Mouse (Mus musculus): ENCODE measurements around the gene Psmc3ip. TPM values are rescaled to one million over a fixed set of nuclear protein-coding genes. Genes with fewer than 3 reads are reported as not detected.

Psmc3ip gene
- polyA plus RNA-seq (2015; fragmentation: Nextera tagmentation; extraction: Ambion mirVana), result 24.3 and 24.8 TPM in 2 replicates

DNA sequence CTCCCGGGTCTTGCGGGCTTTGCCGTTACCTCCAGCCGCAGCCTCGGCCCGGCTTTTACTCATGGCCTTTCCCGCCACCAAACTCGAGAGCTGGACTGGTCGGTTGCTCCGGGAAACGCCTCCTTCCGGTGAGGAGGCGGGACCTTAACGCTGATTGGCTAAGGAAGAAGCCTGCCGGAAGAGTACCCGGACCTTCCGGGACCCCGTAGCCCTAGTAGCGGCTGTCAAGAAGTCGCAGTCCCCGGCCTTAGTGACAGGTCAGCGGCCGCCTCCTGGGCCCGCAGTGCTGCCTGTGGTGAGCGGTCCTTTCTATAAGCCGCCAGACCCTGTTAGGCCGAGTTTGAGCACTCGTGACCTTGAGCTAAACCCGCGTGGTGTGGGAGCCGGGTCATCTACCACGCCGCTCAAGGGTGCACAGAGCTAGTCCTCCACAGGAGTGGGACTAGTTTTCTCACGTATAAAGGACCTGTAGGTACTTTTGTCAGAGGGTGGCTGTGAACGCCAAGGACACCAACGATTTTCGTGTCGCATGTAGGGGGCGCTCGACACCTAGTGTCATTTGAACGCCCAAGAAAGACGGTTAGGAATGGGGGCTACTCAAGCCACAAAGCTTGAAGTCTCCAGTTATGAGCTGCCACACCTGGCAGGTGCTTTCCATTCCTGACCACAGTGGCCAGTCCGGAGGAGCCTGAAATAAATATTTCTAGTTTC, at the start of gene Psmc3ip:
TSS of gene Psmc3ip (minus strand) at position 123 of the 711 bp plus-strand sequence.

DNA sequence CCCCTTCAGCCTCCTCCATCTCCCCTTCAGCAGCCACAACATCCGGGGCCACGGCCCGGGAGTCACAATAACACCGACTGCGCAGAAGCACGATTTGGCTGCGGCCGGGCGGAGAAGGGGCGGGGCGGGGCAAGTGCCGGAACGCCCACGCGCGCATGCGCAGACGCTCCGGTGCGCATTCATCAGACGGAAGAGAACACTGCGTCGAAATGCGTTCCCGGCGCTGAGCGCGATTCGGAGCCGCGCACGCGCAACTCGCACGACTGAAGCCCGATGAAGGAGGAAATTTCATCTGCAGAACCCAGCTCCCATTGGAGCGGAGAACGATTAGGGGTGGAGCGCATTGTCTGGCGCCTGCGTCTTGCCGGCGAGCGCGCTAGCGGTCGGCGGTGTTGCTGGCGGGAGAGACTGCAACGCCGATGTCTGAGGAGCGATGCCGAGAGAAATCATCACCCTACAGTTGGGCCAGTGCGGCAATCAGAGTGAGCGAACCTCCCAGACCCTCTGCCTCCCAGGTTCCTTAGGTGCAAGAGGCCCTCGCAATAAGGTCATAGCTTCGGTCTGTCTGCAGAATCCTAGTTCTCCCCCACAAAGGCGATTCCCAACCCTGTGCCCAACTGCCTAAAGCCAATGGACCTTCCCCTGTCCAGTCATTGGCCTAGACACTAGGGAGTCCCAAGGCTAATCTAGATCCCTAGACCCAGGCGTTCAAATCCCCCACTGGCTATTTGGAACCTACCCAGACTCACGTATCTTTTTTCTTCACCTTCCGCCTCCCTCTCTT, 24.7 kb upstream of the Psmc3ip start, which contains the start of the genes Retreg3 and Tubg1:
TSS of gene Retreg3 (minus strand) at position 133 of the 784 bp plus-strand sequence.
TSS of gene Tubg1 (plus strand) at position 178 of the 784 bp plus-strand sequence.

DNA sequence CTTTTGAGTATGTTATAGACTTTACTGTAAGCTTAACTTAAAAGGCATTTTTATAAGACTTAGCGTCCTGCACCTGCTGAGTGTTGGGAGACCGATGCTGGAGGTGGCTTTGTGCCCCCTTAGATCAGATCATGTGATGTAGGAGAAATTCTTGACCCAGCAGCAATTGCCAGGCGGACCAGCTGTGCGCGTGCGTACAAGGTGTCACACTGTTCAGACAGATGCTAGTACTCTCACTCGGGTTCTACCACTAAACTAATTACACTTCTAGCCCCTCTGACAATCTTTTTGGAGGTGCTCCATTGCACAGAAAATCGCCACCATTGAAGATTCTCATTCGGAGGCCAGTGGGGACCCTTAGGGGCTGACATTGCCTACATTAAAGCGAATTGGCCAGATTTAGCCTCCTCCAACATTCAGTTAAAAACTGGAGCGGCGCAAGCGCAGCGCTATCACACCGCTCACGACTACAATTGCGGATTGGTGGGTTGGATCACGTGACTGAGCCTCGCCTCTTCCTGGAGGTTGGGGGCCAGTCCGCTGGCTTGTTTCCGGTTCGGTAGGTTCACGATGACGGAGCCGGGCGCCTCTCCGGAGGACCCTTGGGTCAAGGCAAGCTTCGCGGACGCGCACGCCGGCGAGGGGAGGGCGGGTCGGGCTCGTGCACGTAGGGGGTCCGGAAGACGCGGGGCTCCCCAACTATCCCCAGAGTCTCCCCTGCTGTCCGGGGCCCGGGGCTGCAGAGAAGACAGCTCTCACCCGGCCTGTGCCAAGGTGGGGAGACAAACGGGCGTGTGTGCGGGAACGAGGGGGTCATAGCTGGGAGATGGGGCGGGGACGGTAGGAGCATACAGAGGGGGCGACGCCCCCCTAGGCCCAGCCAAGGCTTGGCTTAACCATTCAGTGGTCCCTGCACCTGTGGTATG, 8.2 kb downstream of the Psmc3ip start, which contains the start of gene Mlx:
TSS of gene Mlx (plus strand) at position 522 of the 926 bp plus-strand sequence.

DNA sequence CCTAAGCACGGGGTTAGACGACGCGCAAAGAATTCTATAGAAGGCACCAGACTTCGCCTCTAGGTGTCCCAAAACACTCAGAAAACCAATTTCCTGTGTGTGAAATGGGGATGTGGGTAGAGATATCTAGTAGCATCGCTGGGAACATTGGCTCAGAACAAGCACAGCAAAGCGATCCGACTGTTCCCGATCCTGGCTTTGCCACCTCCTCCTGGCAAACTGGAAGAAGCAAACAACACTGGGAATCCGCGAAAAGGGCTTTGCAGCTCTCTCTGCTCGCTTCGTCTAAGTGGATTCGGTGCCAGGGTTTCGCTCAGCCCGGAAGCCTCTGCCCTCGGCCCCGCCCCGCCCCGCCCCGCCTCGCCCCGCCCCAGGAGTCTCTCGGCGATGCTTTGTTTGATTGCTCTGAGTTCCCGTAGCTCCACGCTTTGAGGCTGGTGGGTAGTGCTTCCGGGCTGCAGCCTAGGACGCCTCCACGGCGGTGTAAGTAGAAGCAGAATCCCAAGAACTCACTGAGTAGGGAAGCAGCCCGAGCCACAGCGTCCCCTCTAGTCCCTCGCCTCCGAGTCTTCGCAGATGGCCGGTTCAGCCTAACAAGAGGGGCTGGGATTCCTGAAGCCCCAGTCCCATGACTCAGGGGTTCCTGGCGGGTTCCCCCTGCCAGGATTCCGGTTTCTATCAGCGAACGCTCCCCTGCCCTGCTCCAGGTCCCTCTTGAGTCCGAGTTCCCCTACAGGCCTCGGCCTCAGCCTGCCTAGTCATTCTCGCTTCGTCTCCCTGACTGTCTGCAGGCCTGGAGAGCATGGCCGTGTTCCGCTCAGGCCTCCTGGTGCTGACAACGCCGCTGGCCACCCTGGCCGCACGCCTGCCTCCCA, 12.8 kb downstream of the Psmc3ip start, which contains the start of gene Coasy:
TSS of gene Coasy (plus strand) at position 358 of the 875 bp plus-strand sequence.

DNA sequence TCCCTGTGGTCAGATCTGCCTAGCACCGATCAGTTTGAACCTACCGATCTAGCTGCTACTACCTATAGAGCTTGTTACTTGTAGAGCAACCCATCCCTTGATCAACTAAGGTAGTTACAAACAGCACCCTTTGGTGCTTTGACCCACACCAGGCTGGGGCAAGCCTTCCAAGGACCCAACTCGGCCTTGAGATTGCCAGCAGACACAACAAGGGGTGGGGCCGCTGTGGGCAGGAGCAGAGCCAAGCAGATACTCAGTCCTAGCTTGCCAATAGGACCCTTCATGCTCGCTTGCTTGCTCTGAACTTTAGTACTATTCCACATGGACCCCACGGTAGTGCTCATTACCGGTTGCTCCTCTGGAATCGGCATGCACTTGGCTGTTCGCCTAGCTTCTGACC, 17.1 kb downstream of the Psmc3ip start, which contains the start of gene Hsd17b1:
TSS of gene Hsd17b1 (plus strand) at position 291 of the 400 bp plus-strand sequence.

DNA sequence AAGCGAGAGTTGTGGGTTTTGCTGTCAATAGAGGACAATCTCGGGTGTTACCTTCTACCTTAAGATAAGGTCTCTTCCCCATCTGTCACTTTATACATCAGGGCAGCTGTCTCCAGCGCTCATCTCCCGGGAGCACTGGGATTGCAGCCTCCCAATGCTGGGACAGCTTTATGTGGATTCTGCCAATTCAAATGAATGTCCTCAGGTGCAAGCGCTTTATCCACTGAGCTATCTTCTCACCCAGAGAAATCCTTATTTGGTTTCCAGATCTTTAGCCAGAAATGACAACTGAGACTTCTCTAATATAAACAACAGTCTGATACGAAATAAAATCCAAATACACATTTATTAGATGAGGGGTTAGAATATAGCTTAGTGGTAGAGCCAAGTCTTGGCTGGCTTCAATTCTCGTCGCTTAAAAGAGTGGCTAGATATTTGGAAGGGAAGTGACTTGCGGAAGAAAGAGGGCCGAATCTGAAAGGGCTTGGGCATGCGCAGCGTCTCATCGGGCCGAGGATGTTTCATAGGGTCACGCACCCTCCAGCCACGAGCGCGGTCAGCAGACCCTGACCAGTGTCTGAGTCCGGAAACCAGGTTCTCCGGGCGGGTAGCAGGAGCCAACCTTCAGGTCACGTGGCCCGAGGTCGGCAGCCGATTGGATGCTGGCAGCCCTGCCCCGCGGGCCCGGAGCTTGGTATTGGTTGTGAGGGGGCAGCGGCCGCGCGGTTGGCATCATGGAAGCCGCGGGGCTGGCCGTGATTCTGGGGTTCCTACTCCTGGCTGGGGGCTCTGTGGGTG, 25.6 kb downstream of the Psmc3ip start, which contains the start of gene Naglu:
TSS of gene Naglu (plus strand) at position 622 of the 798 bp plus-strand sequence.

Other genes with a start within 250 kb of the Psmc3ip start
- 24.3 and 28.0 TPM in 2 replicates for gene Stat5b, start 244.7 kb downstream of the Psmc3ip start, polyA plus RNA-seq (2015; fragmentation: Nextera tagmentation; extraction: Ambion mirVana)
- 17.4 and 18.3 TPM in 2 replicates for gene Stat5a, start 236.1 kb downstream of the Psmc3ip start, polyA plus RNA-seq (2015; fragmentation: Nextera tagmentation; extraction: Ambion mirVana)
- gene Stat3, start 155.9 kb downstream of the Psmc3ip start, polyA plus RNA-seq (2015; fragmentation: Nextera tagmentation; extraction: Ambion mirVana), result 34.4 and 39.7 TPM in 2 replicates
- gene Cavin1, start 124.5 kb downstream of the Psmc3ip start, polyA plus RNA-seq (2015; fragmentation: Nextera tagmentation; extraction: Ambion mirVana), result 119 and 141 TPM in 2 replicates
- gene Atp6v0a1, start 86.0 kb downstream of the Psmc3ip start, polyA plus RNA-seq (2015; fragmentation: Nextera tagmentation; extraction: Ambion mirVana), result 47.9 and 54.7 TPM in 2 replicates
- 7.7 and 10.1 TPM in 2 replicates for gene Naglu, start 25.4 kb downstream of the Psmc3ip start, polyA plus RNA-seq (2015; fragmentation: Nextera tagmentation; extraction: Ambion mirVana)
- gene Hsd17b1, start 17.0 kb downstream of the Psmc3ip start, polyA plus RNA-seq (2015; fragmentation: Nextera tagmentation; extraction: Ambion mirVana), result 0.38 and 0.65 TPM in 2 replicates
- 19.0 and 20.6 TPM in 2 replicates for gene Coasy, start 12.9 kb downstream of the Psmc3ip start, polyA plus RNA-seq (2015; fragmentation: Nextera tagmentation; extraction: Ambion mirVana)
- gene Mlx, start 8.2 kb downstream of the Psmc3ip start, polyA plus RNA-seq (2015; fragmentation: Nextera tagmentation; extraction: Ambion mirVana), result 26.4 and 29.6 TPM in 2 replicates
- 11.8 and 12.3 TPM in 2 replicates for gene Retreg3, start 24.5 kb upstream of the Psmc3ip start, polyA plus RNA-seq (2015; fragmentation: Nextera tagmentation; extraction: Ambion mirVana)
- 33.1 and 39.4 TPM in 2 replicates for gene Tubg1, start 24.5 kb upstream of the Psmc3ip start, polyA plus RNA-seq (2015; fragmentation: Nextera tagmentation; extraction: Ambion mirVana)
- gene Tubg2, start 60.5 kb upstream of the Psmc3ip start, polyA plus RNA-seq (2015; fragmentation: Nextera tagmentation; extraction: Ambion mirVana), result 0.66 and 1.2 TPM in 2 replicates
- gene Cntnap1, start 75.1 kb upstream of the Psmc3ip start, polyA plus RNA-seq (2015; fragmentation: Nextera tagmentation; extraction: Ambion mirVana), result 0.18 and 0.65 TPM in 2 replicates
- 2.9 and 4.0 TPM in 2 replicates for gene Plekhh3, start 75.9 kb upstream of the Psmc3ip start, polyA plus RNA-seq (2015; fragmentation: Nextera tagmentation; extraction: Ambion mirVana)
- gene Ccr10, start 80.0 kb upstream of the Psmc3ip start, polyA plus RNA-seq (2015; fragmentation: Nextera tagmentation; extraction: Ambion mirVana), result 0.15 and 0.16 TPM in 2 replicates
- 9.0 and 10.7 TPM in 2 replicates for gene Ezh1, start 131.0 kb upstream of the Psmc3ip start, polyA plus RNA-seq (2015; fragmentation: Nextera tagmentation; extraction: Ambion mirVana)
- gene Ramp2, start 150.6 kb upstream of the Psmc3ip start, polyA plus RNA-seq (2015; fragmentation: Nextera tagmentation; extraction: Ambion mirVana), result 77.1 and 98.8 TPM in 2 replicates
- 92.3 and 92.9 TPM in 2 replicates for gene Vps25, start 158.3 kb upstream of the Psmc3ip start, polyA plus RNA-seq (2015; fragmentation: Nextera tagmentation; extraction: Ambion mirVana)
- 4.0 and 5.7 TPM in 2 replicates for gene Wnk4, start 165.1 kb upstream of the Psmc3ip start, polyA plus RNA-seq (2015; fragmentation: Nextera tagmentation; extraction: Ambion mirVana)
- gene Cntd1, start 183.6 kb upstream of the Psmc3ip start, polyA plus RNA-seq (2015; fragmentation: Nextera tagmentation; extraction: Ambion mirVana), result 0.61 and 0.88 TPM in 2 replicates
- 103 and 105 TPM in 2 replicates for gene Coa3, start 183.7 kb upstream of the Psmc3ip start, polyA plus RNA-seq (2015; fragmentation: Nextera tagmentation; extraction: Ambion mirVana)
- gene Becn1, start 206.8 kb upstream of the Psmc3ip start, polyA plus RNA-seq (2015; fragmentation: Nextera tagmentation; extraction: Ambion mirVana), result 104 and 112 TPM in 2 replicates
- 134 and 137 TPM in 2 replicates for gene Psme3, start 220.8 kb upstream of the Psmc3ip start, polyA plus RNA-seq (2015; fragmentation: Nextera tagmentation; extraction: Ambion mirVana)
- 1.8 and 2.0 TPM in 2 replicates for gene Aoc2, start 229.6 kb upstream of the Psmc3ip start, polyA plus RNA-seq (2015; fragmentation: Nextera tagmentation; extraction: Ambion mirVana)
- 0.78 and 0.86 TPM in 2 replicates for gene Aoc3, start 235.2 kb upstream of the Psmc3ip start, polyA plus RNA-seq (2015; fragmentation: Nextera tagmentation; extraction: Ambion mirVana)